Mouse (Mus musculus): Measurements from ENCODE around the gene Ankrd6.
"Not testable (repeated sequence)": the region's sequence is repeated elsewhere in the genome, so short reads cannot be mapped to it uniquely, and the experiment has no call there.

The Ankrd6 gene

DNA sequence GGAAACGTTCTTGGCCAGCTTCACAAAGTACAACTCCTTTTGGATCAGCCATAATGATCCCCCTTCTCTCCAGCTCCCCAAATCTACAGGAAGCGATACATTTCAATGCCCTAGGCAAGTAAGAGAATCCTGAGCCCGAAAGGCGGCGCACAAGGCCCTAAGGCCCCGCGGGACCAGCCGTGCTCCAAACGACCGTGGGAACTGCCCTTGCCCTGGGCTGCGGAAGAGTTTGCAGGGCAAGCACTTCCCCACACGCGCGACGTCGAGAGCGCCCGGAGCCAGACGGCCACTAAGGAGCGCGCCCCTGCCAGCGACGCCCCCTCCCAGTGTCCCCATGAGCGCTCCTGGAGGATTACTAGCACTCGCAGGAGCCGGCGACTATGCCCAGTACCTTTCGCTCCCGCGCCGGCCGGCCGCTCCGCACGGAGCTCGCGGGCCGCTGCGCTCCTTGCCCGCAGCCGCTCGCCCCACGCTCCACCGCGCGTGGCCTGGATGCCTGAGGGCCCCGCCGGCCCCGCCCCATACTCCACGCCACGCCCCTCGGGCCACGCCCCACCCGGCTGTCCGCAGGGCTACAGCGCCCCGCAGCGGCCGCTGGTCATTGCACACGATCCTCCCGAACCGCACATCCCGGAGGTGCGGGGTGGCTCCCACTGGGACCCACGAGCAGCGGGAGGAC, at the start of gene Ankrd6:
Gene Ankrd6, minus strand, starts transcription at position 486 of the 679 bp plus-strand sequence.
- DNase-seq (ENCODE audit: low spot score), result peak; percentile 42

DNA sequence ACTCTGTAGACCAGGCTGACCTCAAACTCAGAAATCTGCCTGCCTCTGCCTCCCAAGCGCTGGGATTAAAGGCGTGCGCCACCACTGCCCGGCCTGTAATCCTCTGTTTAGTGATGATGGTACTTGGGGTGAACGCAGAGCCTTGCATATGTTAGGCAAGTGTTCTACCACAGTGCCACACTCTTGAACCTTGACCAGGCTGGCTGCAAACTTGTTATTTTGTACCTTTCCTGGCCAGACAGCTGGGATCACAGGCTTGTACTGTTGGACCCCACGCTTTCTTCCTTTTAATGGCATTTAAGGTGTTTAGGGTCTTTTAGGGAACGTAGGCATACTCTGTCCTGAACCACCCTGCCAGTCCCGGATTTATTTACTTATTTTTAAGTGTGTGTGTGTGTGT, 48.4 kb upstream of the Ankrd6 start:
- DNase-seq (ENCODE audit: low spot score), result no peak

DNA sequence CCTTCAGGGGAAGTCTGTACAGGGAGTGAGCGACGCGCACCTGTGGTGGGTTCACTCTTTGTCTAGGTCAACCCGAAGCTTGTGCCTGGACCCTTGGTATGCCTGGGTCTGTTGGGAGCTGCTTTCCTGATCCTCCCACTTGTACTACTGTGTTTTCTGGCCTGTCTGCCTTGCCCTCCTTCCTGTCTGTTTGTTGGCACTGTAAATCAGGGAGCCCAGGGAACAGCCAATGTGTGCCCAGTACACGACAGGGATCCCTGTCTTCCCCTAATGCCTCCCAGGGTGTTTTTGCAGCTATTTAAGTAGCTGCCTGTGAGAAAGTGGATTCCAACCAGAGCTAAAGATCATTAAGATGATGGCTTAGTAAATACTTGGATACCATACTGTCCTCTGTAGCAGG, 46.9 kb upstream of the Ankrd6 start:
- no peak for DNase-seq (ENCODE audit: low spot score)

DNA sequence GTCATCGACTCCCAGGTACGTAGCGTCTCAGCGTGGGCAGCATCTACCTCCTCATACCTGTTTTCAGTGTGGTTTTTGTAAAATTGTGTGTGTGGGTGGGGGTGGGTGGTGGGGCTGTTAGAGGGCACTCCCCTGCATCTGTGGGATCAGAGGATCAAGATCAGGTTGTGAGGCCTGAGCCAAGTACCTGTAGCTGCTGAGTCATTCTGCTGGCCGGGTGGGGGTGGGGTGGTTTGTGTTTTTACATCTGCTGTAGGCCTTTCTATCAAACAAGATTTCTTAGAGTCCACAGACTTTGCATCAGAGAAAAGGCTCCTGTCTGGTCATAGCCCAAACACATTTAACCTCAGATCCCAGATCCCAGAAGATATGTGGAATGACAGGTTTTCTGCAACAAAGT, 45.4 kb upstream of the Ankrd6 start:
- DNase-seq (ENCODE audit: low spot score), result no peak

DNA sequence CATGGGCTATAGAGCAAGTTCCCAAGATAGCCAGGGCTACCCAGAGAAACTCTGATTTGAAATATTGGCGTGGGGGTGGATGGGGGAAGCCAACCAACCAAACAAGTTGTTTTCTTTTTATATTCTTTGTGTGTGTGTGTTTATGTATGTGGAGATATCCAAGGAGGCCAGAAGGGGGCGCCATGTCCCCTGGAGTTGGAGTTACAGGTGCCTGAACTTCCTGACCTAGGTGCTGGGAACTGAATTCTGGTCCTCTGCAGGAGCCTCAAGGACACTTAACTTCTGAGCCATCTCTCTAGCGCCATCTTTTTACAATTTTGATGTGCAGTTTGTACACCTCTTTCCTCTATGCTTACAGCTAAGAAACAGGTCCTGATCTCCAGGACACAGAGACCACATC, 43.5 kb upstream of the Ankrd6 start:
- DNase-seq (ENCODE audit: low spot score), result no peak

DNA sequence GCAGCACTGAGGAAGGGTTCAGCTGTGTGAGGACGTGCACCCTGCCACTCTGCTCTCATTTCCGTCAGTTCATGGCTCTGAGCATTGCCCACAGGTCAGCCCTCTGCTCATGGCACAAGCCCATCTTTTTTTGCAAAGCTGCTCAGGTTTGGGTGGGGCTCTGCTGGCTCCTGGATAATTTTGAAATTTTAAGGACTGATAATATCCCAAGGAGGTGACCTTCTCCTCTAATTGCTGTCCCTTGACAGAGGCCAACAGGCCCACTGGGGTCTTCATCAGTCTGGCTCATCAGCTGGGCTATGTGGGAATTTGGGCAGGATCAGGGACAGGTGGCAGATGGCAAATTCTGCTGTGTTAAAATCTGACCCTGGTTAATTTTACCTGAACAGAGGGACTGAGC, 38.7 kb upstream of the Ankrd6 start:
- DNase-seq (ENCODE audit: low spot score), result no peak

DNA sequence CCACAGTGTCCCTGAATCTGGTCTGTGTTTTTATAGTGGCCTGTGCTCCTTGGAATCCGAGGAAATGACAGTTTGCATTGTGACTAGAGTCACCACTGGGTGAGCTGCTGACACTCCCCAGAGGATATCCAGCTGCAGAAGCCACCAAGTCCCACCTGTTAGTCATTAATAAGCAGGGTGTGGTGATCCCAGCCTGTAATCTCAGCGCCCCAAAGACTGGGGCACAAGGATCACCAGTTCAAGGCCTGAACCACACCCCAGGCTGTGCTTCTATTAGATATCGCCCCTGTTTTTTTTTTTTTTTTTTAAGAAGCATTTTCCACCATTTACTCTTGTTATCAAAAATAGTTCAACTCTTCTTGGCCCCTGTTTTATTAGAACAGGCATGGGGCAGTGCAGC, 36.4 kb upstream of the Ankrd6 start:
- no peak for DNase-seq (ENCODE audit: low spot score)

DNA sequence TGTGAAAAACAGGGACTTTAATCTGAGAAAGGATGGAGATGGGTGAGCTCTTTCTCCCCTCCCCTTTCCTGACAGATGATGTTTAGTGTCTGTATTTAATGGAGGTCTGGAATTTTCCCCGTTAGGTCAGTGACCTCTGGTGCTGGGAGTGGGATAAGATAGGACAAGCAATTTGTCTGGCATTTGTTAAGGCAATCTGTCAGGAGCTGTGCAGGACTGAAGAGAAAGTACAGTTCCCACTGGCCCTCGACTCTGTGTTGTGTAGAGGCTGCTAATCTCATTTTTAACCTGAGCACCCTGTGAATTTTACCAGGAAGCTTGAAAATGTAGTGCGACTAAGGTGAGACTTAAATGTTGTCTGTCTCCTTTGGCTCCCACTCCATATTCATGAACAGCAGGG, 35.0 kb upstream of the Ankrd6 start:
- no peak for DNase-seq (ENCODE audit: low spot score)

DNA sequence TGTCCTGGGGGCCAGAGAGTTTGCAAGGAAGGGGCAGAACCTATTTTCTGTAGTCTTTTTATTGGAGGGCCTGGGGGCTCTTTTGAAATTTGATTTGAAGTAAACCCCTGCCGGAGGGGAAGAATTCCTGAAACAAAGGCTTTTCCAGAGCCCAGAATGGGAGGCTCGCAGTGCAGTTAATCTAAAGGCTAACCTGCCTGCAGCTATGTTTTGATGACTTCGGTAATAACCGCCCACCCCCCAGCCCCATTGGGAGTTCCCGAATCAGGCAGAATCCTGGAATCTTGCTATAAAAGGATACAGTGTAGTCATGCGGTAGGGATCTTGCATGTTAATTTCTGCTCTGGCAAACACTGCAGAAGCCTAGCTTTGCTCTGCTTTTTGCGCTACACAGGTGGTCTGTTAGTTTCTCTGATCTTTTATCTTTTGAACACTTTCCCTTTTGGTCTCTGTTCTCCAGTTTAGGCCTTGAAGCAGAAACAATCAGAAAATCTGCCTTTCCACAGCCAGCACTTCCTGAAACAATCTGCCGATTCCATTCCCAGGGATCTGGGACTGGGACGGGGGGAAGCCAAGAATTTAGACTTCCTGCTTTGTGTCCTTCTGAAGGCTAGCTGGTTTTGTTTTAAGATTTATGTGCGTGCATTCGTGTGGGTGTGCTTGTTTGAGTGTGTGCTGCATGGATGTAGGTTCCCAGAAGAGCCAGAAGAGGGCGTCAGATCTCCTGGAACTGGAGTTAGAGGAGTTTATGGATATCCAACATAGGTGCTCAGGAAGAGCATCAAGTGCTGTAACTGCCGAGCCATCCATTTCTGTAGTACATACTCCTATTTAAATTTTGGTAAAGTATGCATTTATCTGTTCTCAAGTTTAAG, 34.4 kb upstream of the Ankrd6 start:
- DNase-seq (ENCODE audit: low spot score), result no peak

DNA sequence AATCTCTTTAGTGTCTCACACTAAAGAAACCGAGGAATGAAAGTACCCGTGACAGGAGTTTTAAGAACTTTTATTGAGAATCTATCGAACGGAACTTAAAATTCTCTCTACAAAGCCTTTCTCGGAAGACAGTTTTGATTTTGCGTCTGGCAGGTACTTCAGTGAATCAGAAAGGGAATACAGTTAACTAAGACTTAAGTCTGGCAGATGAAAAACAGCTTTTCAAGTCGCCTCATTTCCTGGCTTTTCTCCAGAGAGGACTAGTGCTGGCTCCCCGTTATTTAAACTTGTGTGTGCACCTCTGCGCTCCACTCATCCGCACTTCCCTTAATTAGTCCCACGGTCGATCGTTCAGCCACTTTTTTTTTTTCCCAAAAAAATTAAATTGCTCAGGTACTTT, 33.6 kb upstream of the Ankrd6 start:
- no peak for DNase-seq (ENCODE audit: low spot score)

DNA sequence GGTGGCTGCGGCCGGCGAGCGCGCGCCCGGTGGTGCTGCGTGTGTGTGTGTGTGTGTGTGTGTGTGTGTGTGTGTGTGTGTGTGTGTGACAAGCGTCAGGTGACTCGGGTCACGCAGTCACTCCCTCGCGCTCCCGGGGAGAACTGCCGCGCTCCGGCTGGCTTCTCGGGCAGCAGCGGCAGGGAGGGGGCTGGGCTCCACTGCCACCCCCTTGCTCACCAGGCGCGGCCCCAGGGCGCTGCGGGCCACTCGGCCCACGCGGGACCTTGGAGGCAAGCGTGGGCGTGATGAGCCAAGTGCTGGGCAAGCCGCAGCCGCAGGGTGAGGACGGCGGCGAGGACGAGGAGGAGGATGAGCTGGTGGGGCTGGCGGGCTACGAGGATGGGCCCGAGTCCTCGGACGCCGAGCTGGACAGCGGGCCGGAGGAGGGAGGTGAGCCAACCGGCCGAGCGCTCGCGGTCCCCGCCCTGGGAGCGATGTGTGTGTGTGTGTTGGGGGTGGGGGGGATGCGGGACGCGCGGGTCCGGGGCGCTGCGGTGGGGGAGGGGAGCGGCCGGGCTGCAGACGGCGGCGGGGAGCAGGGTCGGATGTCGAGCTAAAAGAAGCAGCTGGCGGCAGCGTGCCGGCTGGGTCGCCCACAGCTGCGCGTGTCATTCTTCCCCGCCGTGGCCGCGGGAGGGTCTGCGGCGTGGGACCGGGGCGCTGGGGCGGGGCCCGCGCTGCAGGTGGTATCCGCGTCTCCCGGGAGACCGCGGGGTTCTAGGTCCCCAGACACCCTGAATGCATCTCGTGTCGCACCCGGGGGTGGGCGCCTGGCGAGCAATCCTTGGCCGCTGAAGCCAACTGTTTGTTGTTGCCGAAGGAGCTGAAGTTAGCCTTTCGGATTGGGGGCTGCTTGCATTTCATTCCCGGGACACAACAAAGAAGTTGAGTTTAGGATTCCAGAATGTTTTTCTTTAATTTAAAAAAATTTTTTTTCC, 32.8 kb upstream of the Ankrd6 start:
- DNase-seq (ENCODE audit: low spot score), result peak; percentile 32

DNA sequence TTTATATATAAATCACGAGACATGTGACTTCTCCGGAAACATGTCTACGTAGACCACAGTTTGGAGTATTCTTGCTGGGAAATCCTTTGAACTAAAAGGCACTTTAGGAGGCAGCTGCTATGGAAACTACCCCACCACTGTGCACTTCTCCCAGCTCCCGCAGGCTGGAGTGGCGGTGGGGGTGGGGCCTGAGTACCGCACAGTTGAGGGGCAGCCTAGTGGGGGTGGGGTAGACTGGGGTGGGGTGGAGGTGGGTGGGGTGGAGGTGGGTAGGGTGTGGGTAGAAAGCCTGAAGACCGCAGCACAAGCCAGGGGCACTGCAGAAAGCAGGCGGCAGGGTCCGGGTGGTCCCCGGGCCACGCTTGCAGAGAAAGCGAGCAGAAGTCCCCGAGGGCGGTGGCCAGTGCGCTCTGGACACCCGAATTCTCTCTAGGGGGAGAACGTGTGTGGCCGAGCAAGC, 32.1 kb upstream of the Ankrd6 start, which contains the start of gene Rragd:
Gene Rragd, plus strand, starts transcription at position 322 of the 460 bp plus-strand sequence.
- DNase-seq (ENCODE audit: low spot score), result peak; percentile 5

DNA sequence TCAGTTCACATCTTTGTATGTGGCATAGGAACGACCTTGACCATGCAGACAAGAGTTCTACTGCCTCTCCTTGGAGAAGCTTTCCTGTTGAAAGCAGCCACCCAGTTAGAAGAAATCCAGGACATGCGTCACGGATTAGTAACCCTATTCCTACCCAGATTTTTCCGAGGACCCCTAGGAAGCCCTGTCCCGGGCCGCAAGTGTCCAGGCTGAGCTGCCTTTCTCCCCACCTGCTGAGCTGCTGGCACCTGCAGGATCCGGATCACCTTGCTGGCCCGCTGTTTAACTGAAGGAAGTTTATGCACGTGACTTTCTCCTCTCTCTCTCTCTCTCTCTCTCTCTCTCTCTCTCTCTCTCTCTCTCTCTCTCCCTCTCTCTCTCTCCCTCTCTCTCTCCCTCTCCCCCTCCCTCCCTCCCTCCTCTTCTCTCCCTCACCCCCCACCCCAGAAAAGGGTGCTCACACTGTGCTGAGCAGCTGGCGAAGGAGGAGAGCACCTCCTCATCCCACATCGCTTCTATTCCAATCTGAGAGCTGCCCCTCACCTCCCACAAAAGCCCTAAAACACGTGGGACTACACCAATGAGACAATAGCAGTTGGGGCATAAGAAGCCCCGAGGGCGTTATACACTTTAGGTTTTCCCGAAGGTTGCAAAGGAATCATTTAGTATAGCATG, 31.5 kb upstream of the Ankrd6 start:
- no peak for DNase-seq (ENCODE audit: low spot score)

DNA sequence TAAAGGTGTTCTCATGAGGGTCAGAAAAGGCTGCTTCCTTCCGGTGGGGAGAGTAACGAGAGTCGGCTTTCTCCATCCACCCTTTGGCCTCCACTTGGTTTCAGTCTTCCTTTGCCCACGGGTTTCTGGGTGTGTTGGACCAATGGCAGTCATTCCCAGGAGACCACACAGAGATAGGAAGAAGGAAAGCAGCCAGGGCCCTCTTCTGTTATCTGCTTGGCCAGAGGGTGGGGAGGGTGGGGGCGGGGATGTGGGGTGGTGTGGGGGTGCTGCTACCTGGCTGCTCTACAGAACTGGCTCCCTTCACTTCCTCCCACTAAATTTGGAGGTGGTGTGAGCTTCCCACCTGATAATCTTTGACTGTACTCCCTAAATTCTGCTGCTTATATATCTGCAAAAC, 31.0 kb upstream of the Ankrd6 start:
- DNase-seq (ENCODE audit: low spot score), result no peak

DNA sequence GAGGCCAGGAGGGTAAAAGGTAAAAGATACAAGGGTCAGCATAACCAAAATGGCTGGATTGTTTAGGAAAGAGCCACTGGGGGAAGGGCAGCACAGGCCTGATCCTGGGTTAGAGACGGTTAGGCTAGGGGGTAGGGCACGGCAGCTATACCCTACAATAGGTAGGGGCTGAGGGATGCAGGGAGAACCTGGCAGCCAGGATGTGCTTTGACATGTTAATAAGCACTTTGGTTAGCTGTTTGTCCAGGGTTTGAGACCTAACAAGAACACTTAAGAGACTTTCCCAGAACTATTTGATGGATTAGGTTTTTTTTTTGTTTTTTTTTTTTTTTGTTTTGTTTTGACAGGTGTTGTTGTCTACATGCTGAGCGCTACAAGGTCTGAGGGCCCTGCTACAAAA, 29.4 kb upstream of the Ankrd6 start:
- DNase-seq (ENCODE audit: low spot score), result no peak

DNA sequence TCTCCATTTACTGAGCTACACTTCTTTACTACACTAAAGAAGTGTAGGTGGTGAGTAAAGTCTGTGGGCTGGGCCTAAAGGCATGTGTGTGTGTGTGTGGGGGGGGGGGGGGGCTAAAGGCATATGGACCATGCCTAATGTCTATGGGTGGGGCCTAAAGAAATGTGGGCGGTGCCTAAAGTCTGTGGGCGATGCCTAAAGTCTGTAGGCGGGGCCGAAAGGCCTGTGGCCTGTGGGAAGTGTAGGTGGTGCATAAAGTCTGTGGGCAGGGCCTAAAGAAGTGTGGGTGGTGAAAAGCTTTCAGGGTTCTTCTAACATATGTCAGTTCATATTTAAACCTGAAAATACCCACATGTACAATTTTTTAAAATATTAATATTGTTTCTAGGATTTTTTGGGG, 26.7 kb upstream of the Ankrd6 start:
- no peak for DNase-seq (ENCODE audit: low spot score)

DNA sequence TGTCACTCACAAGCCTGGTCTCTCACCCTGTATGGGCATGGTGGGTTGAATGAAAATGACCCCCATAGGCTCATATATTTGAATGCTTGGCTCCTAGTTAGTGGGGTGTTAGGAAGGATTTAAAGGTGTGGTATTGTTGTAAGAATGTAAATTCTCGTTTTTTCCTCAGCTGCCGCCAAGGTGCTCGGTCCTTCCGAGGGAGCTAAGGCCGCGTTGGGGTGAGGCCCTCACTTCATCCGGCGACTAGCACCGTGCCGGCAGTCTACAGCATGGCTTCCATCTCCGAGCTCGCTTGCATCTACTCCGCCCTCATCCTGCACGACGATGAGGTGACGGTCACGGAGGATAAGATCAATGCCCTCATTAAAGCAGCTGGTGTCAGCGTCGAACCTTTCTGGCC, 14.0 kb upstream of the Ankrd6 start:
- not testable (repeated sequence) for DNase-seq (ENCODE audit: low spot score)

DNA sequence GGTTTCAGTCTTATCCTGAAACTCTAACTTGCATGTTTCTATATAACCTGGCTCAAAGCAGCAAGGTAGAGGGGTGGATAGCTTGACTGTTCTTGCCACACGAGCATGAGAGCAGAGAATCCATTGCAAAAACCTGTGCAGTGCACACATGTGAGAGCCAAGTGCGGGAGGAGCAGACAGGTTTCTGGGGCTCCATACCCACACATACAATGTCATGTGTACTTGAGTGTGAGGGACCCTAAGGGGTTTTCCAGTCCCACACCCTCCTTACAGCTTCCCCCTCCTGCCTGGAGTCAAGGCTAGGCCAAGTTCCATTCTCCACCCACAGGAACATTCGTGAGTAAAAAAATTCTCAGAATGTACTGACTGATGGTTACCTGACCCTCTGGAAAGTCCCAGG, 10.8 kb upstream of the Ankrd6 start:
- DNase-seq (ENCODE audit: low spot score), result no peak

DNA sequence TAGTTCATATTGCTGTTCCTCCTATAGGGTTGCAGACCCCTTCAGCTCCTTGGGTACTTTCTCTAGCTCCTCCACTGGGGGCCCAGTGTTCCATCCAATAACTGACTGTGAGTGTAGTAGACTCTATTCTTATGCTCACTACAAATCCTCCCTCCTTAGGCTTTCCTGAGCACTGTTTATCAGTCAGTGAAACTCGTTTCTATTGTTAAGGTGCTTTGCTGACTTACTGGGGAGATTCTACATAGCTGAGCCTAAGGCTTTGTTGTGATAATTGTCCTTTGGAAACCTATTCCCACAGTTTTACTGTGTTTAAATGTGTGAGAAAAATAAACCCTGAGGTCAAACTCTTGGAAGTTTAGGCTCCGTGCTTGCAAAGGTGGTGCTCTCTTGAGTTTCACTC, 5.8 kb upstream of the Ankrd6 start:
- no peak for DNase-seq (ENCODE audit: low spot score)

DNA sequence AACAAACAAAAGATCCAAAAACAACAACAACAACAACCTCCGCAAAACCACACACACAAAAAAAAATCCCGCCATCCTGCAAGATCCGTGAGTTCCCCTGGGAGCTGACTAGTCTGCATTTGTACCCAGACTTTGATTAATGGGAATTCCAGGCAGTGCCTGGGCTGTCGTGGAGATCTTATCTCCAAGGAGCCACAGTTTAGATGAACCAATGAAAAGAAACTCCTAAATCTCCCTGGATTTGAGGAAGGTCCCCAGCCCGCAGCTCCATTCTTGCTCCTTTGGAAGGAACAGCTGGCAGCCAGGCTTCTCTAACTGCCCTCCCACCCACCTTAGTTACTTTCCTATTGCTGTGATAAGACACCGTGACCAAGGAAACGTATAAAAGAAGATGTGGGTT, 2.0 kb upstream of the Ankrd6 start:
- DNase-seq (ENCODE audit: low spot score), result no peak

DNA sequence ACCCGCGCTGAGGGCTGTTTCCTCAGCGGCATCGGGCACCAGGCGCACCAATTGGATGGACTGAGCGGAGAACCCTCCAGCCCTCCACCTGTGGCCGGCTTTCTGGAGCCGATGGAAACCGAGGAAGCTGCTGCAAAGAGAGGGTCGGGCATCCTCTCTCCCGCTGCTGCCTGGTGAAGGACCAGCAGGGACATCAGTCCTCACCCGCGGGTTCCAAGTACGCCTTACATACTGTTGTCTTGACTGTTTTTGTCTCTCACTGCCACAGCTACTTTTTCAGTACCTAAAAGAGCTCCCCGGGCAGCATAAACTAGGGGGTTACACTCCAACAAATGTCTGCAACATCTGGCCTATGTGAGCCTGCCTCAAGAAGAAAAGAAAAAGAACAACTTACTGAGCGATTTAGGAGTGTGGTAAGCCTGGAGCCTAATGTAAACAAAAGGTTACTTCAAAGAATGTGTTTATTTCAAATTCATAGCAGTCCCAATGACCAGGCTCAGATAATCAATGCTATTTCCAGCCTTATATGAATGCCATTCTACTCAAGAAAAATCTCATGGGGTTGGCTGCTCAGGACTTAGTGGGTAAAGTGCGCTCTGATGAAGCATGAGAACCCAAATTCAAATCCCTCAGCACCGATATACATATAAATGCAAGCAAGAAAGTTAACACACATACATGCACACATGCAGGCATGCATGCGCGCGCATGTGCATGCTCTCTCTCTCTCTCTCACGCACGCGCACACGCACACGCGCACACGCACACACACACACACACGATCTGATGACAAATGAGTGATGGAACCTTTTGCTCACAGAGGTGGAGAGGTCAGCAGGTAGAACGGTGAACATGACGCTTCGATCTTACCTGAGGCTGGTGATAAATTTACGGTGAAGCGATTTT, 647 bp upstream of the Ankrd6 start:
- no peak for DNase-seq (ENCODE audit: low spot score)
